Mouse (Mus musculus) frontal cortex, adult (tissue): Measurements from ENCODE around the gene Mrgprf.
A peak's percentile ranks its signal among the peaks of the same experiment; 100 is the strongest.

ENCODE experiments used
- ATAC-seq: cut with Nextera tagmentation; 2 replicates; pipeline ENCODE4 v1.9.2; 2017; ENCODE audit warnings: mild to moderate bottlenecking, moderate library complexity, mixed read lengths; ENCODE audit not compliant: low TSS enrichment

Mrgprf gene

GRCm38 (mm10) chr7:145301008-145301340, 346 bp downstream of the Mrgprf start:
- ATAC-seq: no peak

GRCm38 (mm10) chr7:145301341-145302005, 845 bp downstream of the Mrgprf start:
- ATAC-seq: no peak

DNA sequence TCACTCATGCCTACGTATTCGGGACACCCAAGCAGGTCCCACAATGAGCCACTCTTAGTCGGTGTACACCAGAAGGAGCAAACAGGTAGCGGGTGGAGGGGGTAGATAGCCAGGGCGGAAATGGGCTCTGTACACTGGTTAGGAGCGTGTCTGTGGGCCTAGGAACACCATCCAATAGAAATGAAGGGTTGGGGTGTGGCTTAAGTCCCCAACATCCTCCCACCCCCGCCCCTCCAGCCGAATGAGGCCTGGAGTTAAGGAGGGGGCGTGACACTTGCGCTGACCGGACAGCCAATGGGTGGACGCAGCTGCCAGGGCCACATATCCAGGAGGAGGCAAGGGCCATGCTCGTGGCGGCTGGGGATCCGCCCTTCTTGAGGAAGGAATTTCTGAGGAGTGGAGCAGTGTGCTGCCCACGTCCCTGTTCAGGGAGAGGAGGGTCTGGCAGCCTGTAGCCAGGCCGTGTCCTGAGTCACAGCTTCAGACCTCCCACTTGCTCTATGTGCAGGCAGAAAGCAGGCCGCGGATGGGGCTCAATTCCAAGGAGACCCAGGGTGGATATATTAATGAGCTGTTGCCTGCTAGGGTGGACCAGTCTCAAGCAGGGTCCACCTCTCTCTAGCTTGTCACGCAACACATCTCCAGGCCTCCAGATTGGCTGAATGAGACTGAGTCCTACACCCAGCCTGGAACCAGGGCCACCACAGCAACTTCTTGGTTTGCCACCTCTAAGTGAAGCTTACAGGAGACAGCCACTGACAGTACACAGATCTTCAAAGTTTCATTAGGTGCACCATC, 2.1 kb downstream of the Mrgprf start:
- no peak for ATAC-seq

- no peak for ATAC-seq
These were observed 3.5 kb downstream of the Mrgprf start for GRCm38 (mm10) chr7:145304153-145304552.

DNA sequence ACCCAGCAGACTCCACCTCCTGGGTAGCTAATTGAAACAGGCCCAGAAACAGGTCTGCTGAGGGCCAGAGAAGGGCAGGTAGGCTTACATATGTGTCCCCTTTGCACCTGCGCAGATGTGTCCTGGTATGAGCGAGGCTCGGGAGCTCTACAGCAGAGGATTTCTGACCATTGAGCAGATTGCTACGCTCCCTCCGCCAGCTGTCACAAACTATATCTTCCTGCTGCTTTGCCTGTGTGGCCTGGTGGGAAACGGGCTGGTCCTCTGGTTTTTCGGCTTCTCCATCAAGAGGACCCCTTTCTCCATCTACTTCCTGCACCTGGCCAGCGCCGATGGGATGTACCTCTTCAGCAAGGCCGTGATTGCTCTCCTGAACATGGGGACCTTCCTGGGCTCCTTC, 7.0 kb downstream of the Mrgprf start:
- no peak for ATAC-seq

GRCm38 (mm10) chr7:145308061-145308675, 7.5 kb downstream of the Mrgprf start:
- ATAC-seq: no peak

- no peak for ATAC-seq
These were observed 8.2 kb downstream of the Mrgprf start for GRCm38 (mm10) chr7:145308866-145309265.

GRCm38 (mm10) chr7:145309877-145310276, 9.2 kb downstream of the Mrgprf start:
- no peak for ATAC-seq

DNA sequence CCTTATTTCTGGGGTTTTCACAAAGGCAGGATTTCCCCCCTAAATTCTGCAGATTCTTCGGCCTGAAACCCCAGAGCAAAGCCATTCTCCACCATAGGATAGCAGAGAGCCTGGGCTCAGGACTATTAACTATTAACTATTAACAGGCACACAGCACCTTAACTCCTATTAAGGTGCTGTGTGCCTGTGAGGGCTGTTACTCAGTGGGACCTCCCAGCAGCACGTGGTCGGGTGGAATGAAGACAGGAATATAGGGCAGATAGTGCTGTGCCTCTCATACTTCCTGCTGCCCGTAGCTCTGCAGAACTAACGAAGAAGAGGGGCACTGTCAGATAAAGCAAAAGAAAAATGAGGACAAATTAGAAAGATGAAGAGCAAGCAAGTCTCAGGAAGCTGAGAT, 9.9 kb downstream of the Mrgprf start:
- no peak for ATAC-seq

DNA sequence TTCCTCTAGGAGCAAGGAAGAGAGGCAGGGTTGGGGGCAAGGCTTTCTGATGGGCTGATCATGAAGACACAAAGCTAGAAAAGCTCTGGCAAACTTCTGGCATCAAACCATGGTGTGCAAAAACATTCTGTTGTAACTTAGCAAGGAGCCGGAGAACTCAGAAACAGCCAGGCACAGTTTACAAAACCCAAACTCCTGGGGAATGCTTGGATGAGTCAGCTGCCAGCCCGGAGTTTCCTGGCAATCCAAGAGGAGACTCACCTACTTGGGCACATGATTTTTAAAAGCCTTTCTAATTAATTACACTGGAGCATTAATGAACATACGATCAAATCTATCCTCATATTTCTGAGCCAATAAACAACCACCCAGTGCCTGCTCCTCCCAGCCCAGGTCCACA, 11.5 kb downstream of the Mrgprf start:
- ATAC-seq: no peak

DNA sequence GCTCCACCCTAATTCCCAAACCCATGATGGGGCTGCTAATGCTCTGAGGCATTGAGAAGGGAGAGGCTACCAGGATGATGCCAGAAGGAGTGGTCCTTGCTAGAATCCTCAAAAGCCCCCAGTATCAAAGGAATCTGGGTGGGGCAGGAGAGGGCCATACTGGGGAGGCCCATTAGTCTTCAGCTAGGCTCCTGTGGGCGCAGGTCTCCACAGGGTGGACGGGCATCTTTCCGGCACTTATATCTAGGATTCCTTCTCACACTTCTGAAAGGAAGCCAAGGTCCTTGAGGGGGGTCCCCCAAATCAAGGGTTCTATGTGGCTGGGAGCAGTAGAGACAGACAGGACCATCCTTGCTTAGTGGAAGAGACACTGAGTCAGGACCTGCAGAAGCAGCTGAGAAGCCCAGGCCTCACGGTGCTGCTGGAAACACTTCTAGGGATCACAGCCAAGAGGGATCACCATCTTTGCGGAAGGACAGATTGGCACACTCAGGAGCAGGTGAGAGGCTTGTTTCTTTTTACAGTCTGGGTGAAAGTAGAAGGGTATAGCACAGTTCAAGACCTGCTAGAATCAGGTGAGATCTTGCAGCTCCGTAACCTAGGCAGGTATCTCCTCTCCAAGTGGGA, 14.3 kb downstream of the Mrgprf start, which contains the start of gene Mrgprd:
Gene Mrgprd (plus strand): TSS at position 51 of the 627 bp plus-strand sequence.
- no peak for ATAC-seq

DNA sequence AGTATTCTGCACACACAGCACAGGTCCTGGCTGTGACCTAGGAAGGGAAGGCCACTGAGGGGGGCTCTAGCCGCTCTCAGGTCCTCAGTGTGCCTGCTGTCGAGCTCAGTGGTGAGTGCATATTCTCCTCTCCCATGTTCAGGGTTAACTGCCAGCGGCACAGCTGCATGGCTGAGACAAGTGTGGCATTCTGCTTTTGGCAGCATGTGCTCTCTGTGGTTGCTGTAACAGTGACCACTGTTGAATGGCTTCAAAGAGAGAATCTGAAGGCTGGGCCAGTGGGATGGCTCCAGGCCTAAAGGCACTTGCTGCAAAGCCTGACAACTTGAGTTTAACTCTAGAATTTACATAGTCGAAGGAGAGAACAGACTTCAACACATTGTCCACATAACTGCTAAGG, 16.9 kb downstream of the Mrgprf start:
- ATAC-seq: no peak

- peak; percentile 88 for ATAC-seq
These were observed 18.9 kb downstream of the Mrgprf start for GRCm38 (mm10) chr7:145319481-145319880.

- no peak for ATAC-seq
These were observed 23.0 kb downstream of the Mrgprf start for GRCm38 (mm10) chr7:145323607-145324006.

GRCm38 (mm10) chr7:145325697-145326096, 25.1 kb downstream of the Mrgprf start:
- ATAC-seq: no peak

- ATAC-seq: no peak
These were observed 29.4 kb downstream of the Mrgprf start for GRCm38 (mm10) chr7:145329982-145330381.

DNA sequence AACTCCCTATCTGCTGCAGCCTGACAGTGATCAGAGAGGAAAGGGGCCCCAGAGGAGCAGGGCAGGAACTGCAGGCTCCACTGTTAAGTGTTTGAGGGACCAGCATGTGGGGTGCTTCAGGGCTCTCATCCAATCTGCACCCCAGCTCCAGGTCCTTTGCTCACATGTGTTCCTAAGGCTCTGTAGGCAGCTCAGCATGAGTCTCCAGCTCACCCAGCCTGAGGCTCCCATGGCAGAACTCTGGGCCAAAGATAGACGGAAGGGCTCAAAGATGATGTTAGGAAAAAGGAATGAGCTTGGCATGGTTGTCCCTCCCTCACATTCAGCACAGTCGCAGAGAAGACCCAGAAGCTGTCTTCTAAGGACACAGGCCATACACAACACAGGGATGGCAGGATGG, 30.0 kb downstream of the Mrgprf start:
- no peak for ATAC-seq

GRCm38 (mm10) chr7:145332376-145333041, 31.9 kb downstream of the Mrgprf start:
- no peak for ATAC-seq

GRCm38 (mm10) chr7:145333936-145334335, 33.3 kb downstream of the Mrgprf start:
- ATAC-seq: no peak

GRCm38 (mm10) chr7:145334428-145335027, 33.9 kb downstream of the Mrgprf start:
- ATAC-seq: no peak

DNA sequence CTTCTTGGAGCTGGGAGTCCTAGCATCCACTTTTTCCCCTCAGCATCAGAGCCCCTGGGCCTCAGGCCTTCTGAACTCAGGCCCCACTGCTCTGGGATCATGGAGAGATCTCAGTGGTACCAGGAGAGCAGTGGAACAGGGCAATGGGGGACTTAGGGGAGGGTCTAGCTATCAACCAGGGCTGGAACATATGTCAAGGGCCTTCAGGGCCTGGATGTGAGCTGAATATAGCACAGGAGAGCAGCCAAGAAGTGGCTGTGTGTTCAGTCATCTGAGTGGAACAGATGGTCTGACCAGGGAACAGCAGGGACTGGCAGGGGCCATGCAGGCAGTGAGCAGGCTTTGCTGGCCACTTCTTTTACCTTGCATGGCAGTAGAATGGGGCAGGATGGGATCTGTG, 34.6 kb downstream of the Mrgprf start:
- no peak for ATAC-seq
